In the genomic region with DNA sequence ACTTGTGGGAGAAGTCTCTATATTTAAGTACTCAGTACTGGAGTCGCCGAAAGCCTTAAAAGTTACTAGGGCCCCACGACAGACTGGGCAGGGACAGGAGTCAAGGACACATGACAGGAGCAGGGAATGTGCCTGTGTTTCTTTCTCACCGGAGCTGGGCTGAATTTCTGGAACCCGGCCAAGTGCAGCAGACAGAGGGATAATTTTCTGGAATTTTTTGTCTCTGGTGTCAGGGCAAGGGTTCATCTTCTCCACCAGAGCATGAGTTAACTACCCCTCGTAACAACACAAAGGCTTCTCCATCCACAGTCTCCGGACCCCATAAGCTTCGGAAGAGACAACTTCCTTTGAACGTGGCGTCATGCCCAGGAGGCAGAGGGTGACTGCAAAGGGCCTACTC, we compare ENCODE assay signal across 10 mouse cellular contexts. TPM values are rescaled to one million over a fixed set of nuclear protein-coding genes. Genes with fewer than 3 reads are reported as not detected.
DNase-seq lines count a peak whose midpoint lies in the region; ATAC-seq lines count a peak whose summit lies in the region.
"Had no signal": no experiment of that assay in that cellular context is flagged by ENCODE, and none has a peak within 500 bp of the region (broad histone marks: within the 10 kb centered on the region; RNA-seq: fewer than 3 reads in every experiment).

No protein-coding gene starts in this region.

- 75% methylated on average over 10 of the region's 10 CpGs for WGBS in midbrain, embryonic 14.5 days
- WGBS in midbrain, embryonic 15.5 days = 67% methylated on average over 10 of the region's 10 CpGs
- whole genome bisulfite sequencing in intestine, embryonic 16.5 days = 23% methylated on average over 10 of the region's 10 CpGs

- no peak overlapping the region for H3K4me3 ChIP-seq in midbrain, embryonic 14.5 days (replicated peaks; ENCODE audit: low read depth, low read length)
- H3K4me3 ChIP-seq in midbrain, embryonic 15.5 days = no peak overlapping the region
- H3K4me3 ChIP-seq in intestine, embryonic 16.5 days (ENCODE audit: low read length) = no peak overlapping the region
- H3K4me3 ChIP-seq: hindbrain, embryonic 15.5 days; liver, embryonic 15.5 days had no signal

- DNase-seq in midbrain, embryonic 14.5 days = peak; percentile 19
- peak; percentile 69 to 78 for DNase-seq in cerebellum, postnatal 10 days
- DNase-seq in testis, postnatal 14 days (ENCODE audit: low spot score) = peak; percentile 30
- no peak for DNase-seq in right cerebral cortex, postnatal 36 days (ENCODE audit: low spot score in 2 of 2)
- DNase-seq in layer of hippocampus, adult 9-10 months (ENCODE audit: low spot score) = no peak

- H3K27me3 ChIP-seq in midbrain, embryonic 14.5 days (ENCODE audit: control insufficient read depth, insufficient read depth, low read length) = no peaks in the 10 kb centered on the region; the same call in 1 of the 2 replicates
- no peaks in the 10 kb centered on the region for H3K27me3 ChIP-seq in midbrain, embryonic 15.5 days (replicated peaks)
- no peaks in the 10 kb centered on the region for H3K27me3 ChIP-seq in intestine, embryonic 16.5 days (replicated peaks; ENCODE audit: control insufficient read depth, insufficient read depth, low read length)
- H3K27me3 ChIP-seq: hindbrain, embryonic 15.5 days had no signal

- H3K9me3 ChIP-seq in midbrain, embryonic 14.5 days (ENCODE audit: control insufficient read depth, low read length) = no peaks in the 10 kb centered on the region
- no peaks in the 10 kb centered on the region for H3K9me3 ChIP-seq in midbrain, embryonic 15.5 days
- H3K9me3 ChIP-seq in intestine, embryonic 16.5 days (ENCODE audit: control insufficient read depth, low read length) = no peaks in the 10 kb centered on the region
- H3K9me3 ChIP-seq: hindbrain, embryonic 15.5 days; liver, embryonic 15.5 days had no signal

- ATAC-seq in midbrain, embryonic 14.5 days (ENCODE audit: low FRiP score, low TSS enrichment) = no peak
- ATAC-seq in midbrain, embryonic 15.5 days (replicated peaks) = no peak
- peak; percentile 92 for ATAC-seq in intestine, embryonic 16.5 days

- H3K9ac ChIP-seq in midbrain, embryonic 14.5 days (replicated peaks; ENCODE audit: low read length) = no peak overlapping the region
- H3K9ac ChIP-seq in midbrain, embryonic 15.5 days = no peak overlapping the region
- peak overlapping the region; percentile 20; the same call in 1 of the 2 replicates for H3K9ac ChIP-seq in intestine, embryonic 16.5 days (ENCODE audit: low read depth, low read length)
- H3K9ac ChIP-seq: hindbrain, embryonic 15.5 days; liver, embryonic 15.5 days had no signal

- no peak overlapping the region for H3K27ac ChIP-seq in midbrain, embryonic 14.5 days (replicated peaks; ENCODE audit: low read depth, low read length)
- H3K27ac ChIP-seq in midbrain, embryonic 15.5 days = no peak overlapping the region
- peak overlapping the region; percentile 76 for H3K27ac ChIP-seq in intestine, embryonic 16.5 days (ENCODE audit: low read length)
- H3K27ac ChIP-seq: hindbrain, embryonic 15.5 days; liver, embryonic 15.5 days had no signal

- H3K36me3 ChIP-seq in midbrain, embryonic 14.5 days (ENCODE audit: control insufficient read depth, insufficient read depth, low read length) = no peaks in the 10 kb centered on the region
- H3K36me3 ChIP-seq in midbrain, embryonic 15.5 days (replicated peaks) = no peaks in the 10 kb centered on the region
- no peaks in the 10 kb centered on the region for H3K36me3 ChIP-seq in intestine, embryonic 16.5 days (ENCODE audit: control insufficient read depth, insufficient read depth, low read length)
- H3K36me3 ChIP-seq: hindbrain, embryonic 15.5 days; liver, embryonic 15.5 days had no signal

- no peaks in the 10 kb centered on the region for H3K4me1 ChIP-seq in midbrain, embryonic 14.5 days (ENCODE audit: control insufficient read depth, insufficient read depth, low read length)
- H3K4me1 ChIP-seq in midbrain, embryonic 15.5 days = peaks cover 4% of the 10 kb centered on the region; the same call in 1 of the 2 replicates
- no peaks in the 10 kb centered on the region for H3K4me1 ChIP-seq in intestine, embryonic 16.5 days (ENCODE audit: control insufficient read depth, insufficient read depth, low read length)
- H3K4me1 ChIP-seq: hindbrain, embryonic 15.5 days had no signal

- H3K4me2 ChIP-seq in midbrain, embryonic 14.5 days (ENCODE audit: low read length) = no peak overlapping the region
- no peak overlapping the region for H3K4me2 ChIP-seq in midbrain, embryonic 15.5 days
- H3K4me2 ChIP-seq in intestine, embryonic 16.5 days (ENCODE audit: low read depth, low read length) = peak overlapping the region; percentile 28; the same call in 1 of the 2 replicates
- H3K4me2 ChIP-seq: hindbrain, embryonic 15.5 days; liver, embryonic 15.5 days had no signal

RNA-seq across cellular contexts. Expression of a gene that starts 4.7 kb away (rescaled TPM):
- polyA plus RNA-seq in midbrain, embryonic 14.5 days (2014; fragmentation: Nextera tagmentation; extraction: Ambion mirVana) = 5.7 and 7.6 TPM in 2 replicates
- 8.9 and 9.9 TPM in 2 replicates for polyA plus RNA-seq in midbrain, embryonic 15.5 days (2015; fragmentation: Nextera tagmentation; extraction: Ambion mirVana)
- polyA plus RNA-seq in intestine, embryonic 16.5 days (2015; fragmentation: Nextera tagmentation; extraction: Ambion mirVana) = 45.7 and 60.3 TPM in 2 replicates

RNA-seq across cellular contexts. Expression of a gene that starts 27.5 kb away (rescaled TPM):
- not detected in 2 replicates for polyA plus RNA-seq in midbrain, embryonic 14.5 days (2014; fragmentation: Nextera tagmentation; extraction: Ambion mirVana)
- polyA plus RNA-seq in midbrain, embryonic 15.5 days (2015; fragmentation: Nextera tagmentation; extraction: Ambion mirVana) = not detected in 2 replicates
- 0.13 TPM in 1 of 2 replicates, not detected in the other for polyA plus RNA-seq in intestine, embryonic 16.5 days (2015; fragmentation: Nextera tagmentation; extraction: Ambion mirVana)
- polyA plus RNA-seq: embryonic facial prominence, embryonic 11.5 days; hindbrain, embryonic 15.5 days; liver, embryonic 15.5 days had no signal

Comparison
In these comparisons a context has a peak if more than half of its experiments do, and no peak if none do; other contexts are left out.
1. DNase-seq: peak in midbrain, embryonic 14.5 days (single experiment), cerebellum, postnatal 10 days (2 of 2) and testis, postnatal 14 days (single experiment); none in right cerebral cortex, postnatal 36 days (0 of 2) and layer of hippocampus, adult 9-10 months (single experiment).